Mouse (Mus musculus): ENCODE data around the gene Ets1.

DNA sequence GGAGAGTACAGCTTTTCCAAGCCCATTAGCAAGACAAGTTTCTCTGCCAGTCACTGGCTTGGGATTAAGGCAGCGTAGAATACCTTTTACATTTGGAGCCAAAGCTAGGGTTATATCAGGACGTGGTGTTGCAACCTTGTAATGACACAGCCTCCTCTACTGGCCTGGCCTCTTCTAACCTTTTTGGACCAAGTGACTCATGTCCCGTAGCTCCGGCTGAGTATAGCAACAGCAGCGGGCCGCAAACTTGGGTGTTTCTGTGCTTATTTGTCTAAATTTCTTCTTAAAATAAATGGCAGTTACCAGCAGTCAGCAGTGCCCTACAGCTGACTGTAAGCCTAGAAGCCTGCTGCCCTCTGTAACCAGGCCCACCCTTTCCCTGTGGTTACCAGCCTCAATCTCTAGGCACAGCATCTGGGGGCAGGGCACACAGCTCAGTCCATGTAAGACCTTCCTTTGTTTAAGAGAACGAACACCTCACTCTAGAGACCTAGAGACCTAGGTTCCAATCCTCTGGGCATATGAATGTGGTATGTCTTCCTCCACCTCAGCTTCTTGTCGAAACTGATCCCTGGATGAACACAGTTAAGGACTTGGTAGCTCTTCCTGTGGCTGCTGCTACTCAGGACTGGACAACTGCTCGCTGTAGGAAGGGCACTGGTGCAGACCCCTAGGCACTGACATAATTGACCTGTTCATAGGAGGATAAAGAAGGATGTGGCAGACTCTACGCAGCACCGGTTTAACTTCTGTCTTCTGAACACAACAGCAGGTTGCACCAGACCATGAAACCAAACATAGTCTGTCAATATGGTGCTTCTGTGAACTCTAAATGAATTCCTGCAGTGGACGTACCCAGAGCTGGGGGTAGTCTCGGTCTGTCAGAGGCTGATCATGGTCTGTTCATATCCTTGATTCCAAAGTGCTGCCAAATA lies 94.9 kb downstream of the Ets1 start:
- no peak for TF ChIP-seq CTCF (IDR thresholded peaks at IDR 0.05; ENCODE audit: borderline replicate concordance, insufficient read depth, low read length)
- no peak for TF ChIP-seq POLR2A (IDR thresholded peaks at IDR 0.05; ENCODE audit: low read depth, low read length)
